Mouse (Mus musculus): ENCODE results near the gene Olfr1046. TPM values are rescaled to one million over a fixed set of nuclear protein-coding genes. Genes with fewer than 3 reads are reported as not detected.
"Not testable (repeated sequence)": the region's sequence is repeated elsewhere in the genome, so short reads cannot be mapped to it uniquely, and the experiment has no call there.

The Olfr1046 gene
- polyA plus RNA-seq (2014; fragmentation: Nextera tagmentation; extraction: Ambion mirVana) = not detected in 2 replicates

GRCm38 (mm10) chr2:86219214-86219613, at the start of gene Olfr1046:
Gene Olfr1046, minus strand, starts transcription at chr2:86219314.
- Histone ChIP-seq H3K4me2 (ENCODE audit: low read length) (no peak within 1 kb of the TSS), H3K4me3 (replicated peaks; ENCODE audit: low read depth, low read length) (no peak within 1 kb of the TSS), H3K27ac (replicated peaks; ENCODE audit: low read depth, low read length) (no peak within 1 kb of the TSS), H3K36me3 (ENCODE audit: control insufficient read depth, insufficient read depth, low read length) (no peaks in the 10 kb centered on the region), H3K9ac (replicated peaks; ENCODE audit: low read length) (no peak within 1 kb of the TSS), H3K9me3 (ENCODE audit: control insufficient read depth, low read length) (no peaks in the 10 kb centered on the region), H3K4me1 (ENCODE audit: control insufficient read depth, insufficient read depth, low read length) (no peaks in the 10 kb centered on the region), H3K27me3 (ENCODE audit: control insufficient read depth, insufficient read depth, low read length) (no peaks in the 10 kb centered on the region)
- no peak for DNase-seq
- no peak for ATAC-seq (ENCODE audit: low FRiP score, low TSS enrichment)
- WGBS = 79% methylated on average over 2 of the region's 2 CpGs

- not testable (repeated sequence) for H3K27me3 ChIP-seq (ENCODE audit: control insufficient read depth, insufficient read depth, low read length); H3K4me3 ChIP-seq (replicated peaks; ENCODE audit: low read depth, low read length); H3K4me1 ChIP-seq (ENCODE audit: control insufficient read depth, insufficient read depth, low read length); H3K9ac ChIP-seq (replicated peaks; ENCODE audit: low read length); H3K4me2 ChIP-seq (ENCODE audit: low read length); H3K9me3 ChIP-seq (ENCODE audit: control insufficient read depth, low read length); DNase-seq; ATAC-seq (ENCODE audit: low FRiP score, low TSS enrichment); H3K27ac ChIP-seq (replicated peaks; ENCODE audit: low read depth, low read length); H3K36me3 ChIP-seq (ENCODE audit: control insufficient read depth, insufficient read depth, low read length)
These were observed 39.1 kb upstream of the Olfr1046 start, which contains the start of gene Olfr1049 for GRCm38 (mm10) chr2:86258228-86258627. Gene Olfr1049, minus strand, starts transcription at chr2:86258328.

- H3K36me3 ChIP-seq (ENCODE audit: control insufficient read depth, insufficient read depth, low read length) = no peaks in the 10 kb centered on the region
These were observed 21.1 kb upstream of the Olfr1046 start, which contains the start of gene Olfr1048 for GRCm38 (mm10) chr2:86240189-86240588. Gene Olfr1048, minus strand, starts transcription at chr2:86240289.

GRCm38 (mm10) chr2:86231301-86231700, 12.2 kb upstream of the Olfr1046 start, which contains the start of gene Olfr1047:
Gene Olfr1047, minus strand, starts transcription at chr2:86231401.
- H3K4me2 ChIP-seq (ENCODE audit: low read length) = no peak within 1 kb of the TSS
- H3K27me3 ChIP-seq (ENCODE audit: control insufficient read depth, insufficient read depth, low read length) = no peaks in the 10 kb centered on the region
- DNase-seq (no peak), ATAC-seq (ENCODE audit: low FRiP score, low TSS enrichment) (no peak)
- H3K4me3 ChIP-seq (replicated peaks; ENCODE audit: low read depth, low read length) = no peak within 1 kb of the TSS
- WGBS = 91% methylated on average over 1 of the region's 1 CpGs
- H3K9ac ChIP-seq (replicated peaks; ENCODE audit: low read length) = no peak within 1 kb of the TSS
- H3K27ac ChIP-seq (replicated peaks; ENCODE audit: low read depth, low read length) = no peak within 1 kb of the TSS
- no peaks in the 10 kb centered on the region for H3K9me3 ChIP-seq (ENCODE audit: control insufficient read depth, low read length)
- H3K4me1 ChIP-seq (ENCODE audit: control insufficient read depth, insufficient read depth, low read length) = no peaks in the 10 kb centered on the region
- H3K36me3 ChIP-seq (ENCODE audit: control insufficient read depth, insufficient read depth, low read length) = no peaks in the 10 kb centered on the region

More at GRCm38 (mm10) chr2:86240189-86240588, 21.1 kb upstream of the Olfr1046 start, which contains the start of gene Olfr1048:
- Histone ChIP-seq H3K27me3 (ENCODE audit: control insufficient read depth, insufficient read depth, low read length) (no peaks in the 10 kb centered on the region), H3K4me2 (ENCODE audit: low read length) (no peak within 1 kb of the TSS), H3K9me3 (ENCODE audit: control insufficient read depth, low read length) (no peaks in the 10 kb centered on the region), H3K9ac (replicated peaks; ENCODE audit: low read length) (no peak within 1 kb of the TSS), H3K27ac (replicated peaks; ENCODE audit: low read depth, low read length) (no peak within 1 kb of the TSS), H3K4me1 (ENCODE audit: control insufficient read depth, insufficient read depth, low read length) (no peaks in the 10 kb centered on the region), H3K4me3 (replicated peaks; ENCODE audit: low read depth, low read length) (no peak within 1 kb of the TSS)
- no peak for DNase-seq
- ATAC-seq (ENCODE audit: low FRiP score, low TSS enrichment) = no peak

GRCm38 (mm10) chr2:86202909-86203308, 16.2 kb downstream of the Olfr1046 start, which contains the start of gene Olfr1045:
Gene Olfr1045, minus strand, starts transcription at chr2:86203009.
- DNase-seq (no peak), ATAC-seq (ENCODE audit: low FRiP score, low TSS enrichment) (no peak)
- no peak within 1 kb of the TSS for H3K4me3 ChIP-seq (replicated peaks; ENCODE audit: low read depth, low read length)
- H3K9ac ChIP-seq (replicated peaks; ENCODE audit: low read length) = no peak within 1 kb of the TSS
- no peak within 1 kb of the TSS for H3K27ac ChIP-seq (replicated peaks; ENCODE audit: low read depth, low read length)
- H3K4me2 ChIP-seq (ENCODE audit: low read length) = no peak within 1 kb of the TSS
- no peaks in the 10 kb centered on the region for H3K27me3 ChIP-seq (ENCODE audit: control insufficient read depth, insufficient read depth, low read length)
- H3K36me3 ChIP-seq (ENCODE audit: control insufficient read depth, insufficient read depth, low read length) = no peaks in the 10 kb centered on the region
- H3K9me3 ChIP-seq (ENCODE audit: control insufficient read depth, low read length) = no peaks in the 10 kb centered on the region
- H3K4me1 ChIP-seq (ENCODE audit: control insufficient read depth, insufficient read depth, low read length) = no peaks in the 10 kb centered on the region

GRCm38 (mm10) chr2:86195863-86196262, 23.3 kb downstream of the Olfr1046 start:
- no peaks in the 10 kb centered on the region for H3K4me1 ChIP-seq (ENCODE audit: control insufficient read depth, insufficient read depth, low read length)
- ATAC-seq (ENCODE audit: low FRiP score, low TSS enrichment) = no peak
- no peak overlapping the region for H3K4me2 ChIP-seq (ENCODE audit: low read length)
- WGBS = 51% methylated on average over 1 of the region's 1 CpGs
- H3K27ac ChIP-seq (replicated peaks; ENCODE audit: low read depth, low read length) = no peak overlapping the region
- no peak overlapping the region for H3K9ac ChIP-seq (replicated peaks; ENCODE audit: low read length)
- no peaks in the 10 kb centered on the region for H3K9me3 ChIP-seq (ENCODE audit: control insufficient read depth, low read length)
- H3K36me3 ChIP-seq (ENCODE audit: control insufficient read depth, insufficient read depth, low read length) = no peaks in the 10 kb centered on the region
- DNase-seq = no peak
- no peak overlapping the region for H3K4me3 ChIP-seq (replicated peaks; ENCODE audit: low read depth, low read length)
- H3K27me3 ChIP-seq (ENCODE audit: control insufficient read depth, insufficient read depth, low read length) = no peaks in the 10 kb centered on the region

GRCm38 (mm10) chr2:86185583-86185982, 33.5 kb downstream of the Olfr1046 start, which contains the start of gene Olfr52:
Gene Olfr52, minus strand, starts transcription at chr2:86185683.
- DNase-seq (no peak), ATAC-seq (ENCODE audit: low FRiP score, low TSS enrichment) (no peak)
- no peak within 1 kb of the TSS for H3K4me2 ChIP-seq (ENCODE audit: low read length)
- H3K4me3 ChIP-seq (replicated peaks; ENCODE audit: low read depth, low read length) = no peak within 1 kb of the TSS
- H3K36me3 ChIP-seq (ENCODE audit: control insufficient read depth, insufficient read depth, low read length) = no peaks in the 10 kb centered on the region
- no peak within 1 kb of the TSS for H3K9ac ChIP-seq (replicated peaks; ENCODE audit: low read length)
- no peaks in the 10 kb centered on the region for H3K9me3 ChIP-seq (ENCODE audit: control insufficient read depth, low read length)
- H3K27ac ChIP-seq (replicated peaks; ENCODE audit: low read depth, low read length) = no peak within 1 kb of the TSS
- no peaks in the 10 kb centered on the region for H3K27me3 ChIP-seq (ENCODE audit: control insufficient read depth, insufficient read depth, low read length)
- H3K4me1 ChIP-seq (ENCODE audit: control insufficient read depth, insufficient read depth, low read length) = no peaks in the 10 kb centered on the region

- Histone ChIP-seq H3K36me3 (ENCODE audit: control insufficient read depth, insufficient read depth, low read length) (no peaks in the 10 kb centered on the region), H3K27me3 (ENCODE audit: control insufficient read depth, insufficient read depth, low read length) (no peaks in the 10 kb centered on the region), H3K4me2 (ENCODE audit: low read length) (no peak overlapping the region), H3K4me1 (ENCODE audit: control insufficient read depth, insufficient read depth, low read length) (no peaks in the 10 kb centered on the region), H3K27ac (replicated peaks; ENCODE audit: low read depth, low read length) (no peak overlapping the region), H3K4me3 (replicated peaks; ENCODE audit: low read depth, low read length) (no peak overlapping the region), H3K9ac (replicated peaks; ENCODE audit: low read length) (no peak overlapping the region), H3K9me3 (ENCODE audit: control insufficient read depth, low read length) (no peaks in the 10 kb centered on the region)
- DNase-seq (no peak), ATAC-seq (ENCODE audit: low FRiP score, low TSS enrichment) (no peak)
- 80% methylated on average over 3 of the region's 3 CpGs for WGBS
These were observed 39.2 kb downstream of the Olfr1046 start for GRCm38 (mm10) chr2:86179950-86180349.

- no peak within 1 kb of the TSS for H3K9ac ChIP-seq (replicated peaks; ENCODE audit: low read length)
- no peak within 1 kb of the TSS for H3K4me2 ChIP-seq (ENCODE audit: low read length)
- no peaks in the 10 kb centered on the region for H3K9me3 ChIP-seq (ENCODE audit: control insufficient read depth, low read length)
- ATAC-seq (ENCODE audit: low FRiP score, low TSS enrichment) (no peak), DNase-seq (no peak)
- H3K4me3 ChIP-seq (replicated peaks; ENCODE audit: low read depth, low read length) = no peak within 1 kb of the TSS
- H3K27me3 ChIP-seq (ENCODE audit: control insufficient read depth, insufficient read depth, low read length) = no peaks in the 10 kb centered on the region
- H3K27ac ChIP-seq (replicated peaks; ENCODE audit: low read depth, low read length) = no peak within 1 kb of the TSS
- H3K36me3 ChIP-seq (ENCODE audit: control insufficient read depth, insufficient read depth, low read length) = no peaks in the 10 kb centered on the region
- H3K4me1 ChIP-seq (ENCODE audit: control insufficient read depth, insufficient read depth, low read length) = no peaks in the 10 kb centered on the region
These were observed 41.4 kb downstream of the Olfr1046 start, which contains the start of gene Olfr1044 for GRCm38 (mm10) chr2:86177720-86178119. Gene Olfr1044, minus strand, starts transcription at chr2:86177820.

All from midbrain, embryonic 14.5 days (tissue).